Mouse (Mus musculus): ENCODE data around the gene Cyb5rl. TPM values are rescaled to one million over a fixed set of nuclear protein-coding genes. Genes with fewer than 3 reads are reported as not detected.

Cyb5rl gene
- polyA plus RNA-seq, 2 experiments, result 5.4 to 10.0 TPM

GRCm38 (mm10) chr4:107021464-107021863, 45.3 kb upstream of the Cyb5rl start:
- Histone ChIP-seq H3K4me2 (replicated peaks; ENCODE audit: low read depth, low read length, severe bottlenecking) (no peak overlapping the region), H3K27me3 (ENCODE audit: control insufficient read depth, insufficient read depth, low read length) (no peaks in the 10 kb centered on the region), H3K36me3 (ENCODE audit: control insufficient read depth, insufficient read depth, low read length) (peaks cover 10% of the 10 kb centered on the region), H3K9me3 (ENCODE audit: control insufficient read depth, low read length) (no peaks in the 10 kb centered on the region), H3K27ac (replicated peaks; ENCODE audit: low read depth, low read length) (no peak overlapping the region), H3K9ac (ENCODE audit: low read depth, low read length, severe bottlenecking) (no peak overlapping the region), H3K4me3 (replicated peaks; ENCODE audit: low read length) (no peak overlapping the region), H3K4me1 (ENCODE audit: control insufficient read depth, insufficient read depth, low read length) (peaks cover 39% of the 10 kb centered on the region)
- ATAC-seq (ENCODE audit: low FRiP score, low read depth), result no peak
- no peak for DNase-seq (ENCODE audit: low spot score)
- TF ChIP-seq POLR2A (IDR thresholded peaks at IDR 0.05; ENCODE audit: borderline replicate concordance, extremely low read depth, insufficient read depth, insufficient read length), result no peak
- WGBS, result 61% methylated on average over 3 of the region's 3 CpGs

GRCm38 (mm10) chr4:107024899-107025298, 41.9 kb upstream of the Cyb5rl start:
- Histone ChIP-seq H3K4me3 (replicated peaks; ENCODE audit: low read length) (no peak overlapping the region), H3K9me3 (ENCODE audit: control insufficient read depth, low read length) (no peaks in the 10 kb centered on the region), H3K4me1 (ENCODE audit: control insufficient read depth, insufficient read depth, low read length) (peaks cover 9% of the 10 kb centered on the region), H3K36me3 (ENCODE audit: control insufficient read depth, insufficient read depth, low read length) (peaks cover 38% of the 10 kb centered on the region), H3K27me3 (ENCODE audit: control insufficient read depth, insufficient read depth, low read length) (no peaks in the 10 kb centered on the region), H3K9ac (ENCODE audit: low read depth, low read length, severe bottlenecking) (no peak overlapping the region), H3K4me2 (replicated peaks; ENCODE audit: low read depth, low read length, severe bottlenecking) (no peak overlapping the region), H3K27ac (replicated peaks; ENCODE audit: low read depth, low read length) (no peak overlapping the region)
- no peak for ATAC-seq (ENCODE audit: low FRiP score, low read depth)
- no peak for TF ChIP-seq POLR2A (IDR thresholded peaks at IDR 0.05; ENCODE audit: borderline replicate concordance, extremely low read depth, insufficient read depth, insufficient read length)
- no peak for DNase-seq (ENCODE audit: low spot score)
- WGBS, result 85% methylated on average over 7 of the region's 7 CpGs

GRCm38 (mm10) chr4:107025369-107025768, 41.4 kb upstream of the Cyb5rl start:
- WGBS, result 73% methylated on average over 5 of the region's 5 CpGs

GRCm38 (mm10) chr4:107026451-107026850, 40.3 kb upstream of the Cyb5rl start:
- Histone ChIP-seq H3K27ac (replicated peaks; ENCODE audit: low read depth, low read length) (no peak overlapping the region), H3K9me3 (ENCODE audit: control insufficient read depth, low read length) (no peaks in the 10 kb centered on the region), H3K4me1 (ENCODE audit: control insufficient read depth, insufficient read depth, low read length) (no peaks in the 10 kb centered on the region), H3K27me3 (ENCODE audit: control insufficient read depth, insufficient read depth, low read length) (no peaks in the 10 kb centered on the region), H3K4me3 (replicated peaks; ENCODE audit: low read length) (no peak overlapping the region), H3K36me3 (ENCODE audit: control insufficient read depth, insufficient read depth, low read length) (peaks cover 50% of the 10 kb centered on the region), H3K9ac (ENCODE audit: low read depth, low read length, severe bottlenecking) (no peak overlapping the region), H3K4me2 (replicated peaks; ENCODE audit: low read depth, low read length, severe bottlenecking) (no peak overlapping the region)
- ATAC-seq (ENCODE audit: low FRiP score, low read depth) (no peak), DNase-seq (ENCODE audit: low spot score) (no peak)
- no peak for TF ChIP-seq POLR2A (IDR thresholded peaks at IDR 0.05; ENCODE audit: borderline replicate concordance, extremely low read depth, insufficient read depth, insufficient read length)
- 56% methylated on average over 8 of the region's 8 CpGs for WGBS

More at GRCm38 (mm10) chr4:107025369-107025768, 41.4 kb upstream of the Cyb5rl start:
- peaks cover 5% of the 10 kb centered on the region for H3K4me1 ChIP-seq (ENCODE audit: control insufficient read depth, insufficient read depth, low read length)
- no peak overlapping the region for H3K4me2 ChIP-seq (replicated peaks; ENCODE audit: low read depth, low read length, severe bottlenecking)
- no peak for TF ChIP-seq POLR2A (IDR thresholded peaks at IDR 0.05; ENCODE audit: borderline replicate concordance, extremely low read depth, insufficient read depth, insufficient read length)
- no peak overlapping the region for H3K9ac ChIP-seq (ENCODE audit: low read depth, low read length, severe bottlenecking)
- DNase-seq (ENCODE audit: low spot score) (no peak), ATAC-seq (ENCODE audit: low FRiP score, low read depth) (no peak)
- no peak overlapping the region for H3K4me3 ChIP-seq (replicated peaks; ENCODE audit: low read length)
- H3K36me3 ChIP-seq (ENCODE audit: control insufficient read depth, insufficient read depth, low read length), result peaks cover 40% of the 10 kb centered on the region
- H3K27me3 ChIP-seq (ENCODE audit: control insufficient read depth, insufficient read depth, low read length), result no peaks in the 10 kb centered on the region
- H3K27ac ChIP-seq (replicated peaks; ENCODE audit: low read depth, low read length), result no peak overlapping the region
- no peaks in the 10 kb centered on the region for H3K9me3 ChIP-seq (ENCODE audit: control insufficient read depth, low read length)

GRCm38 (mm10) chr4:107035689-107036088, 31.1 kb upstream of the Cyb5rl start:
- H3K36me3 ChIP-seq (ENCODE audit: control insufficient read depth, insufficient read depth, low read length), result peaks cover 95% of the 10 kb centered on the region
- H3K9ac ChIP-seq (ENCODE audit: low read depth, low read length, severe bottlenecking), result no peak overlapping the region
- H3K4me2 ChIP-seq (replicated peaks; ENCODE audit: low read depth, low read length, severe bottlenecking), result no peak overlapping the region
- H3K27ac ChIP-seq (replicated peaks; ENCODE audit: low read depth, low read length), result no peak overlapping the region
- no peak overlapping the region for H3K4me3 ChIP-seq (replicated peaks; ENCODE audit: low read length)
- WGBS, result 87% methylated on average over 4 of the region's 4 CpGs
- DNase-seq (ENCODE audit: low spot score), result no peak
- no peaks in the 10 kb centered on the region for H3K9me3 ChIP-seq (ENCODE audit: control insufficient read depth, low read length)
- no peak for ATAC-seq (ENCODE audit: low FRiP score, low read depth)
- H3K27me3 ChIP-seq (ENCODE audit: control insufficient read depth, insufficient read depth, low read length), result no peaks in the 10 kb centered on the region
- no peak for TF ChIP-seq POLR2A (IDR thresholded peaks at IDR 0.05; ENCODE audit: borderline replicate concordance, extremely low read depth, insufficient read depth, insufficient read length)
- no peaks in the 10 kb centered on the region for H3K4me1 ChIP-seq (ENCODE audit: control insufficient read depth, insufficient read depth, low read length)

GRCm38 (mm10) chr4:107036985-107037384, 29.8 kb upstream of the Cyb5rl start:
- TF ChIP-seq POLR2A (IDR thresholded peaks at IDR 0.05; ENCODE audit: borderline replicate concordance, extremely low read depth, insufficient read depth, insufficient read length), result no peak
- ATAC-seq (ENCODE audit: low FRiP score, low read depth), result no peak
- H3K36me3 ChIP-seq (ENCODE audit: control insufficient read depth, insufficient read depth, low read length), result peaks cover 96% of the 10 kb centered on the region

More at GRCm38 (mm10) chr4:107036985-107037384, 29.8 kb upstream of the Cyb5rl start:
- Histone ChIP-seq H3K9me3 (ENCODE audit: control insufficient read depth, low read length) (no peaks in the 10 kb centered on the region), H3K27me3 (ENCODE audit: control insufficient read depth, insufficient read depth, low read length) (no peaks in the 10 kb centered on the region), H3K27ac (replicated peaks; ENCODE audit: low read depth, low read length) (no peak overlapping the region), H3K4me3 (replicated peaks; ENCODE audit: low read length) (no peak overlapping the region), H3K4me2 (replicated peaks; ENCODE audit: low read depth, low read length, severe bottlenecking) (no peak overlapping the region), H3K4me1 (ENCODE audit: control insufficient read depth, insufficient read depth, low read length) (no peaks in the 10 kb centered on the region), H3K9ac (ENCODE audit: low read depth, low read length, severe bottlenecking) (no peak overlapping the region)
- WGBS, result 92% methylated on average over 2 of the region's 2 CpGs
- no peak for DNase-seq (ENCODE audit: low spot score)
